Mouse (Mus musculus) embryonic facial prominence, embryonic 10.5 days (tissue): ENCODE measurements around the gene Hoxd3. TPM values are rescaled to one million over a fixed set of nuclear protein-coding genes. Genes with fewer than 3 reads are reported as not detected.

Source experiments
- DNase-seq: peaks from one replicate; pipeline ENCODE4 v3.0.0-alpha.2; 2017; ENCODE audit warnings: low spot score
- H3K27ac ChIP-seq: fragments of 300-500 bp; sonication (generic); replicated peaks from 2 replicates; pipeline ENCODE4 v1.5.1; 2016; ENCODE audit warnings: mild to moderate bottlenecking
- H3K27me3 ChIP-seq: fragments of 300-500 bp; sonication (generic); replicated peaks from 2 replicates; pipeline ENCODE4 v1.6.1; 2016; ENCODE audit warnings: low read depth, mild to moderate bottlenecking; ENCODE audit not compliant: poor library complexity, severe bottlenecking
- H3K36me3 ChIP-seq: fragments of 300-500 bp; sonication (generic); replicated peaks from 2 replicates; pipeline ENCODE4 v1.6.1; 2016; ENCODE audit warnings: mild to moderate bottlenecking, moderate library complexity
- H3K4me1 ChIP-seq: fragments of 300-500 bp; sonication (generic); 2 replicates; pipeline ENCODE4 v1.6.1; 2016
- H3K4me3 ChIP-seq: fragments of 300-500 bp; sonication (generic); 2 replicates; pipeline ENCODE4 v1.5.1; 2016; ENCODE audit warnings: mild to moderate bottlenecking, moderate library complexity
- H3K9me3 ChIP-seq: fragments of 300-500 bp; sonication (generic); 2 replicates; pipeline ENCODE4 v1.6.1; 2016; ENCODE audit warnings: mild to moderate bottlenecking
- WGBS: fragments of 180-500 bp; shearing (Covaris S2); methylation state at CpG from one replicate; pipeline ENCODE4 v1.1.7; 2016; 5-methylcytosine and 5-hydroxymethylcytosine counted together
- polyA plus RNA-seq: library from polyadenylated mRNA; unstranded; fragments of >200 nt; fragmentation: Nextera tagmentation; extraction: Ambion mirVana; gene quantifications from 2 replicates; pipeline ENCODE4 v1.2.1, GENCODE M21; 2016

Gene Hoxd3
- polyA plus RNA-seq, 1 experiment from 2014 or later, result 1.7 TPM

DNA sequence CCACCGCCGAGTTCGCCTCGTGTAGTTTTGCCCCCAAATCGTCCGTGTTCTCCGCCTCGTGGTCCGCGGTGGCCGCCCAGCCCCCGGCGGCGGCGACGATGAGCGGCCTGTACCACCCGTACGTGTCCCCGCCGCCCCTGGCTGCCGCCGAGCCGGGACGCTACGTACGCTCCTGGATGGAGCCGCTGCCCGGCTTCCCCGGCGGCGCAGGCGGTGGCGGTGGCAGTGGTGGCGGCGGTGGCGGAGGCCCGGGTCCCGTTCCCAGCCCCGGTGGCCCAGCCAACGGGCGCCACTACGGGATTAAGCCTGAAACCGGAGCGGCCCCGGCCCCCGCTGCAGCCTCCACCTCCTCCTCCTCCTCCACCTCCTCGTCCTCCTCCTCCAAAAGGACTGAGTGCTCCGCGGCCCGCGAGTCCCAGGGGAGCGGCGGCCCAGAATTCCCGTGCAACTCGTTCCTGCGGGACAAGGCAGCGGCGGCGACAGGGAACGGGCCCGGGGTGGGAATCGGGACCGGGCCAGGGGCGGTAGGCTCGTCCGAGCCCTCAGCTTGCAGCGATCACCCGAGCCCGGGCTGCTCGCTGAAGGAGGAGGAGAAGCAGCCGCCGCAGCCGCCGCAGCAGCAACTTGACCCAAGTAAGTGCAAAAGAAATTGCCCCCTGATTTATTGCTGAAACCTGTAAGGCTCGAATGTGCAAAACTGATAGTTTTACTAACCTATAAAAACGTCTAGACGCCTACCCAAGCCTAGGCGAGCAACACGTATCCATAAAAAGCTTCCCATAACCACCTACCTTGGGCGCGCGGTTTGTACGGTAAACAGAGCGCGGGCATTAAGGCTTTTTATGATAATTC lies 13.3 kb upstream of the Hoxd3 start:
- no peaks in the 10 kb centered on the region for H3K36me3 ChIP-seq
- H3K4me3 ChIP-seq, result peak overlapping the region; percentile 47
- H3K27me3 ChIP-seq, result peaks cover 100% of the 10 kb centered on the region
- no peak overlapping the region for H3K27ac ChIP-seq
- peaks cover 13% of the 10 kb centered on the region for H3K4me1 ChIP-seq
- H3K9me3 ChIP-seq, result no peaks in the 10 kb centered on the region
- 1% methylated on average over 86 of the region's 86 CpGs for WGBS
- DNase-seq, result peak; percentile 72

DNA sequence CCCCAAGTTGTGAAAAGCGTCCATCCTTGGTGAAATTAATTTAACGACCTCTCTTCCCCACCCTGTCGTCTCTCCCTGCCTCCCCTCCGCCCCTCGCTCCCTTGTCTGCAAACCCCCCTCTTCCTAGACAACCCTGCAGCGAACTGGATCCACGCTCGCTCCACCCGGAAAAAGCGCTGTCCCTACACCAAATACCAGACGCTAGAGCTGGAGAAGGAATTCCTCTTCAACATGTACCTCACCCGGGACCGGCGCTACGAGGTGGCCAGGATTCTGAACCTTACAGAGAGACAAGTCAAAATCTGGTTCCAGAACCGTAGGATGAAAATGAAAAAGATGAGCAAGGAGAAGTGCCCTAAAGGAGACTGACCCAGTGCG lies 12.7 kb upstream of the Hoxd3 start:
- under 1% methylated on average over 17 of the region's 17 CpGs for WGBS
- no peak overlapping the region for H3K4me3 ChIP-seq
- peak; percentile 56 for DNase-seq
- H3K27me3 ChIP-seq, result peaks cover 100% of the 10 kb centered on the region
- no peaks in the 10 kb centered on the region for H3K9me3 ChIP-seq
- H3K4me1 ChIP-seq, result peaks cover 13% of the 10 kb centered on the region
- H3K27ac ChIP-seq, result no peak overlapping the region
- no peaks in the 10 kb centered on the region for H3K36me3 ChIP-seq

GRCm38 (mm10) chr2:74699664-74700545 lies 11.8 kb upstream of the Hoxd3 start:
- no peak overlapping the region for H3K4me3 ChIP-seq
- WGBS, result 1% methylated on average over 23 of the region's 23 CpGs
- no peaks in the 10 kb centered on the region for H3K36me3 ChIP-seq
- H3K9me3 ChIP-seq, result no peaks in the 10 kb centered on the region
- DNase-seq, result peak; percentile 45
- H3K4me1 ChIP-seq, result peaks cover 18% of the 10 kb centered on the region
- H3K27ac ChIP-seq, result no peak overlapping the region
- H3K27me3 ChIP-seq, result peaks cover 100% of the 10 kb centered on the region

DNA sequence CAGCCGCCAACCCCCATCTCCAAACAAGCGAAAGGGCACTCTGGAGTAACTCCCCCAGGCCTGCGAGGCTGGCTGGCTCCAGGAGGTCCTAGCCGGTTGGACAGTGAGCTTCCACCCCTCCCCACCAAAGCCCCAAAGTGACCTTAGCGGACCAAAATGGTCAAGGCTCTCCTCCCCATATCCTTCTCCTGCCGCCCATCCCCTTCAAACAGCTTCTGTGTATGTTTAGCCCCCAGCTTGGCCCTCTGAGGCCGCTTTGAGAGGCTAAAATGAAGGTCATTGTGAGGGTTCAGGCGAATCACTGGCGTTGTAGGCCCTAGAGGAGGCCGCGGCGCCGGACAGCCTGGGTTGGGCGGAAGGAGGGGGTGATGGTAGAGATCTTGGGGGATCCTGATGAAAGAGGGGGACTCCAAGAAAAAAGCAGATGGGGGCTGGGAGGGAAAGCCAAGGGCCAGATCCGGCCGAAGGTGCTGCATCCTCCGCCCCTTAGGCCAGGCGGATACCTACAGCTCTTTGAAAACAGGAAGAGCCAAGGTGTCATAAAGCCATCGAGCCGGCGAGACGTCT lies 11.1 kb upstream of the Hoxd3 start:
- Histone ChIP-seq H3K27ac (no peak overlapping the region), H3K4me1 (peaks cover 25% of the 10 kb centered on the region), H3K4me3 (no peak overlapping the region), H3K36me3 (no peaks in the 10 kb centered on the region), H3K9me3 (no peaks in the 10 kb centered on the region), H3K27me3 (peaks cover 100% of the 10 kb centered on the region)
- 1% methylated on average over 22 of the region's 22 CpGs for WGBS
- peak; percentile 49 for DNase-seq

DNA sequence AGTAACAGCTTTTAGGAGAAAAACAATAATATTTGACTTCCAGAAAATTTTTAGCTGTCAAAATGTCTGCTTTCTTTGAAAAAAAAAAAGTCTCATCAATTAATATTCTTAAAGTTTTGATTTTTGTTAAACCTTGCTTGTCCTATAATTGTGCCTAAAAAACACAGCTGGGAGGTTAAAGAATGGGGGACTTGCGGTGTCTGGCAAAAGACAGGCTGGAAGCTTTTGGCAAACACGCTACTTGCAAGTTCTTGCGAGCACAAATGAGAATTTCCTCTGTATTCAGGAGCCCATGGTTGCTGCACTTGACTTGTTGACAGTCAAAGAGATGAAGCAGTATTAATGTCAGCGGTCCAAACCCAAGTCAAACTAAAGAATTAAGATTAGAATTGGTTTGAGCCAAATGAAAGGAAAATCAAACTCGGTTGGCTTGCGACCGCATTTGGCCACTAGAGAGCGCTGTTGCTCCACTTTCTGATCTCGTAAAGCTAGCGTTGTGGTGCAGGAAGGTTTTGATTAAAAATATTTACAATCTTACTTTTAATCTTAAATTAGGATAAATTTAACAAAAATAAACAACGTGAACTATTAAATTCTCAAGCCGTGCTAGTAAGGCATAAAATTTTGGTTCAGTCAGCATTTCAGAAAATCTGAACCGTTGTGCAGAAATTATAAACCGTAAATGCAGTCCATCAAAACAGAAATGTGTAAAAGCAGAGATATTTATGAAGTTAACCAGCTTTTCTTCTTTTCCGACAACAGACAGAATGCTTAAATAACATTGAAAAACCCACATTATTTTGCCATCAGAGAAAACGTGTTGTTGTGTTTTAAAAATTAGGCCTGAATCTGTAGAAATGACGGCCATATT lies 9.5 kb upstream of the Hoxd3 start:
- Histone ChIP-seq H3K27ac (no peak overlapping the region), H3K9me3 (no peaks in the 10 kb centered on the region), H3K27me3 (peaks cover 100% of the 10 kb centered on the region), H3K4me3 (no peak overlapping the region), H3K4me1 (peaks cover 26% of the 10 kb centered on the region), H3K36me3 (no peaks in the 10 kb centered on the region)
- DNase-seq, result peak; percentile 83
- 11% methylated on average over 17 of the region's 17 CpGs for WGBS

GRCm38 (mm10) chr2:74702820-74703219 lies 8.9 kb upstream of the Hoxd3 start:
- WGBS, result 11% methylated on average over 6 of the region's 6 CpGs
- Histone ChIP-seq H3K9me3 (no peaks in the 10 kb centered on the region), H3K27me3 (peaks cover 100% of the 10 kb centered on the region), H3K4me1 (peaks cover 21% of the 10 kb centered on the region), H3K36me3 (no peaks in the 10 kb centered on the region), H3K4me3 (no peak overlapping the region), H3K27ac (no peak overlapping the region)
- peak; percentile 18 for DNase-seq

- no peaks in the 10 kb centered on the region for H3K9me3 ChIP-seq
- DNase-seq, result no peak
- peaks cover 100% of the 10 kb centered on the region for H3K27me3 ChIP-seq
- peaks cover 16% of the 10 kb centered on the region for H3K4me1 ChIP-seq
- no peak overlapping the region for H3K27ac ChIP-seq
- H3K4me3 ChIP-seq, result no peak overlapping the region
- 3% methylated on average over 10 of the region's 10 CpGs for WGBS
- H3K36me3 ChIP-seq, result no peaks in the 10 kb centered on the region
Observed at GRCm38 (mm10) chr2:74703317-74703716, 8.4 kb upstream of the Hoxd3 start.

DNA sequence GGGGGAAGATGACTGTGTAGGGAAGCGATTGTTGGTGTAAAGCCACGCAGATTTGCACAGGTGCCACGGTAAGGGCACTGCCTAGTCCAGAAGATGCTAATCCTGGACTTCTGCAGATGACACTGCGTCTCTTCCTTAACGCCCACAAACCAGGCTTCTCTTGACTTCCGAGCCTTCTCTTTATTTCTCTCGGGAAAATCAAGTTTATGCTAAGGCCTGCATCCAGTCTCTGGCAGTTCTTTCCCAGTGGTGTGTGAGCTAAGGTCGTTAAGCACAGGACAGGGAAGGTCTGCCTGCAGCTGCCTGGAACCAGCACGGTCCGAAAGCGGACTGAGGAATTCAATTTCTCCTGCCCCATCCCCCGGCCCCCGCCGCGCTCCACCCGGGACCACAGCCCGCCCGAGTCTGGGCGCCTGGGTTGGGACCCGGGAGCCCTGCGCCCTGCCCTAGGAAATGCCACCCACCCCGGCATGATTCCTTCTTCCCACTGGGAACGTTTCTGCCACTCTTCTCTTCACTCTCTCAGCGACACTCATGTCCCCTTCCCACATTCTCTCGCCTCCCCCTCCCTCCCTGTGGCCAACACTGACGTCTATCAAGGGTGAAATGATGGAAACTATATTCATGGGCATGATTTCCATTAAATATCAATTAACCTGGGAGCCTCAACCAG lies 7.9 kb upstream of the Hoxd3 start:
- Histone ChIP-seq H3K4me3 (no peak overlapping the region), H3K27me3 (peaks cover 100% of the 10 kb centered on the region), H3K9me3 (no peaks in the 10 kb centered on the region), H3K36me3 (no peaks in the 10 kb centered on the region), H3K27ac (no peak overlapping the region), H3K4me1 (peaks cover 12% of the 10 kb centered on the region)
- DNase-seq, result peak; percentile 52
- 1% methylated on average over 26 of the region's 26 CpGs for WGBS

- Histone ChIP-seq H3K27me3 (peaks cover 100% of the 10 kb centered on the region), H3K36me3 (no peaks in the 10 kb centered on the region), H3K4me1 (peaks cover 12% of the 10 kb centered on the region), H3K4me3 (peak within 1 kb of the TSS; percentile 52), H3K9me3 (no peaks in the 10 kb centered on the region), H3K27ac (no peak within 1 kb of the TSS)
- WGBS, result under 1% methylated on average over 49 of the region's 52 CpGs
- peak; percentile 75 for DNase-seq
Observed at GRCm38 (mm10) chr2:74704393-74704998, 7.2 kb upstream of the Hoxd3 start, which contains the start of gene Hoxd8. TSS of gene Hoxd8 (plus strand) at chr2:74704615.

DNA sequence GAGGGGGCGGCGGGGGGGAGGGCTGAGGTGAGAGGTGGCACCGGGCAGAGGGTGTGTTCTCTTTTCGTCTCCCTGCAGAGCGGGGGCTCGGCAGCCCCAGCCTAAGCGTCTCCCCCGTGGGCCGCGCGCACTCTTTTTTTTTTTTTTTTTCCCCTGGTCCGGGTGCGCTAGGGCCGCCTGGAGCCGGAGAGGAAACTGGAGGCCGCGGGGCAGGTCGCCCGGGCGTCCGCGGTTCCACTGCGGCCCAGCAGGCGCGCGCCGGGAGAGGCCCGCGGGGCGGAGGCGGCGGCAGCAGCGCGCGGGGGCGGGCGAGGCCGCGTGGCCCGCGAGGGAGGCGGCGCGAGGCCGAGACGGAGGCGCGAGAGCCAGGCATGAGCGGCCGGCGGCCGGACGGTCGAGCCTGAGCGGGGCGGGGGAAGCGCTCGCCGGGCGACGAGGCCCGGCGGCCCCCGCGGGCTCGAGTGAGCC lies 6.7 kb upstream of the Hoxd3 start:
- DNase-seq, result no peak
- Histone ChIP-seq H3K27ac (no peak overlapping the region), H3K27me3 (peaks cover 100% of the 10 kb centered on the region), H3K9me3 (no peaks in the 10 kb centered on the region), H3K36me3 (no peaks in the 10 kb centered on the region), H3K4me1 (peaks cover 12% of the 10 kb centered on the region), H3K4me3 (peak overlapping the region; percentile 52)
- WGBS, result 3% methylated on average over 66 of the region's 66 CpGs

- Histone ChIP-seq H3K4me1 (peaks cover 12% of the 10 kb centered on the region), H3K9me3 (no peaks in the 10 kb centered on the region), H3K27ac (no peak overlapping the region), H3K27me3 (peaks cover 100% of the 10 kb centered on the region), H3K36me3 (no peaks in the 10 kb centered on the region), H3K4me3 (peak overlapping the region; percentile 52)
- DNase-seq, result peak; percentile 69
- under 1% methylated on average over 85 of the region's 85 CpGs for WGBS
Observed at GRCm38 (mm10) chr2:74705467-74706089, 6.1 kb upstream of the Hoxd3 start.
